Mouse (Mus musculus) embryonic facial prominence, embryonic 11.5 days (tissue): ENCODE results near the gene N4bp1. TPM values are rescaled to one million over a fixed set of nuclear protein-coding genes. Genes with fewer than 3 reads are reported as not detected.

Experiments
- ATAC-seq: fragments of 200-750 bp; cut with Nextera tagmentation; replicated peaks from 2 replicates; pipeline ENCODE4 v1.8.0; 2017; ENCODE audit warnings: low read depth; ENCODE audit not compliant: insufficient number of reproducible peaks, low FRiP score, low TSS enrichment
- DNase-seq: peaks from one replicate; pipeline ENCODE4 v3.0.0-alpha.2; 2015; ENCODE audit warnings: low spot score
- H3K27ac ChIP-seq: fragments of 300-500 bp; sonication (generic); replicated peaks from 2 replicates; pipeline ENCODE4 v1.5.1; 2014; ENCODE audit warnings: mild to moderate bottlenecking, low read depth, low read length, control low read depth
- H3K27me3 ChIP-seq: fragments of 300-500 bp; sonication (generic); 2 replicates; pipeline ENCODE4 v1.6.1; 2014; ENCODE audit warnings: mild to moderate bottlenecking, low read length, moderate library complexity, mixed read lengths; ENCODE audit not compliant: control insufficient read depth, insufficient read depth
- H3K36me3 ChIP-seq: fragments of 300-500 bp; sonication (generic); replicated peaks from 2 replicates; pipeline ENCODE4 v1.6.1; 2014; ENCODE audit warnings: low read depth, mild to moderate bottlenecking, low read length, moderate library complexity, mixed read lengths; ENCODE audit not compliant: control insufficient read depth, insufficient read depth
- H3K4me1 ChIP-seq: fragments of 300-500 bp; sonication (generic); 2 replicates; pipeline ENCODE4 v1.6.1; 2014; ENCODE audit warnings: low read length, mixed read lengths; ENCODE audit not compliant: control insufficient read depth, insufficient read depth
- H3K4me2 ChIP-seq: fragments of 300-500 bp; sonication (generic); 2 replicates; pipeline ENCODE4 v1.6.1; 2014; ENCODE audit warnings: low read depth, mild to moderate bottlenecking, control low read depth, low read length, moderate library complexity
- H3K4me3 ChIP-seq: fragments of 300-500 bp; sonication (generic); 2 replicates; pipeline ENCODE4 v1.5.1; 2014; ENCODE audit warnings: low read depth, low read length, control low read depth
- H3K9ac ChIP-seq: fragments of 300-500 bp; sonication (generic); replicated peaks from 2 replicates; pipeline ENCODE4 v1.6.1; 2014; ENCODE audit warnings: mild to moderate bottlenecking, control low read depth, low read length
- H3K9me3 ChIP-seq: fragments of 300-500 bp; sonication (generic); replicated peaks from 2 replicates; pipeline ENCODE4 v1.6.1; 2016; ENCODE audit warnings: mild to moderate bottlenecking, low read length, inconsistent platforms, mixed read lengths; ENCODE audit not compliant: control insufficient read depth
- WGBS: fragments of 180-500 bp; shearing (Covaris S2); extraction: QIAGEN DNeasy Blood & Tissue Kit; methylation state at CpG from one replicate; pipeline ENCODE4 v1.1.7; 2014; 5-methylcytosine and 5-hydroxymethylcytosine counted together
- polyA plus RNA-seq: library from polyadenylated mRNA; unstranded; fragments of >200 nt; fragmentation: Nextera tagmentation; extraction: Ambion mirVana; gene quantifications from 2 replicates; pipeline ENCODE4 v1.2.1, GENCODE M21; 2014

Gene N4bp1
- 10.4 and 11.2 TPM in 2 replicates for polyA plus RNA-seq

DNA sequence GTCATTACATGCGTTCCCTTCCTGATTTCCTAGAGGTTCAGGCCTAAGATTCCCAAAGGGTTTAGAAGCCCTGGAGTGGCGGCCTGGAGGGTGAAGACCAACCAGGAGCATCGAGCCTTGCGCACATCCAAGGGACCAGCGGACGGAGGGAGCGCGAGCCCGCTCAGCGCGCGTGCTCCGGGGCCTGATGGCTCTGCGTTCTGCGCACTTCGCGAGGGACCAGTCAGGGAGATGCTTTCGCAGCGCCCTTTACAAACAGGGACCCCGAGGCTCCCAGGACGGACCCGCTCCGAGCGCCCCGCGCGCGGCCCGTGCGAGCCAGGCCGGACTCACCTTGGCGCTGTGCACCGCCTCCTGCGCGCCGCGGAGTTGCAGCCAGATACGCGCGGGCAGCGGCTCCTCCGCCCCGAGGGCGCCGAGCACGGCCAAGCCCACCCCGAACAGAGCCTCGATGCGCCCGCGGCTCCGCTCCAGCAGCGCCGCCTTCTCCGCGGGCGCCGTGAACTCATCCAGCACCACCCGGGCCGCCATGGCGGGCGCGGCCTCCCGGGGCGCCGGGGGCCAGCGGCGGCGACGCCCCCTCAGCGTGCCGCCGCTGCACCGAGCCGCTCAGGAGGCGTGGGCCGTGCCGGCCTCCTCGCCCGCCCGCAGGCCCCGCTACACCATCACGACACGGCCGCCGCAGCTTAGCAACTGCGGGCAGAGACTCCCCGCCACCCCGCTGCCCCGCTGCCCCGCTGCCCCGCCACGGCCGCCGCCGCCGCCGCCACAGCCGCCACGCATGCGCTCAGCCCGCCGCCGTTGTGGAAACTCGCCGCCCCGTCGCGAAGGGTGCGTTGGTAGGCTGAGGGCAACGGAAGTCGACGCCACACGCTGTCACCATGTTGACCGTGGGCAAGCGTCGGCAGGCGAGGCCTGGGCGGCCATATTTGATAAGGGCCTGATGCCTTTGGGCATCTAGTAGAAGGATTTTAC, at the start of gene N4bp1:
Gene N4bp1, minus strand, starts transcription at position 770 of the 975 bp plus-strand sequence.
- WGBS, result under 1% methylated on average over 103 of the region's 119 CpGs
- DNase-seq, result peak; percentile 94

DNA sequence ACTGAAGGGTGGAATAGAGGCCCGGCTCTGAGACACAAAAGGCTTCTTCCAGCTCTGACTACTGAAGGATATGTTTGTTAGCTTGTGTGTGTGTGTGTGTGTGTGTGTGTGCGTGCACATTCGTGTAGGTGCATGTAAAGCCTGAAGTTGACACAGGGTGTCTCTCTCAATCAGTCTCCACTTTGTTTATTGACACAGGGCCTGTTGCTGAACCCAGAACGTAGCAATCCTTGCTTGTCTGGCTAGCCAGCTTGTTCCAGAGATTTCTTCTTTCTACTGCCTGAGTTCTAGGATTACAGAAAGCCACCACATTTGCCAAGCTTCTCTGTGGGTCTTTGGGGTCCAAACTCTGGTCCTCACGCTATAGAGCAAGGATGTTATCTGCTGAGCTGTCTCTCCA, 49.8 kb upstream of the N4bp1 start:
- Histone ChIP-seq H3K27me3 (no peaks in the 10 kb centered on the region), H3K9me3 (no peaks in the 10 kb centered on the region), H3K9ac (no peak overlapping the region), H3K4me1 (no peaks in the 10 kb centered on the region), H3K36me3 (no peaks in the 10 kb centered on the region), H3K4me3 (no peak overlapping the region), H3K4me2 (no peak overlapping the region), H3K27ac (no peak overlapping the region)
- ATAC-seq (no peak), DNase-seq (no peak)
- WGBS, result 69% methylated on average over 5 of the region's 5 CpGs

More for the DNA sequence above, at the start of gene N4bp1:
- Histone ChIP-seq H3K27ac (peak within 1 kb of the TSS; percentile 88), H3K9ac (peak within 1 kb of the TSS; percentile 94), H3K36me3 (no peaks in the 10 kb centered on the region), H3K4me1 (peaks cover 4% of the 10 kb centered on the region; the same call in 1 of the 2 replicates), H3K9me3 (no peaks in the 10 kb centered on the region), H3K4me2 (peak within 1 kb of the TSS; percentile 70), H3K4me3 (peak within 1 kb of the TSS; percentile 96), H3K27me3 (no peaks in the 10 kb centered on the region)
- ATAC-seq, result peak; percentile 94

- Histone ChIP-seq H3K4me3 (no peak overlapping the region), H3K9ac (no peak overlapping the region), H3K27me3 (no peaks in the 10 kb centered on the region), H3K27ac (no peak overlapping the region), H3K4me1 (no peaks in the 10 kb centered on the region), H3K9me3 (no peaks in the 10 kb centered on the region), H3K36me3 (no peaks in the 10 kb centered on the region), H3K4me2 (no peak overlapping the region)
- DNase-seq (no peak), ATAC-seq (no peak)
- WGBS, result 71% methylated on average over 13 of the region's 13 CpGs
Observed at GRCm38 (mm10) chr8:86934393-86934792, 49.3 kb upstream of the N4bp1 start.

- H3K27me3 ChIP-seq, result no peaks in the 10 kb centered on the region
- DNase-seq (peak; percentile 87), ATAC-seq (0 out of 2 replicates have a peak, but pooled peaks have one; percentile 29)
- H3K27ac ChIP-seq, result no peak overlapping the region
- H3K9me3 ChIP-seq, result no peaks in the 10 kb centered on the region
- H3K4me2 ChIP-seq, result no peak overlapping the region
- H3K9ac ChIP-seq, result no peak overlapping the region
- no peak overlapping the region for H3K4me3 ChIP-seq
- H3K4me1 ChIP-seq, result no peaks in the 10 kb centered on the region
- H3K36me3 ChIP-seq, result no peaks in the 10 kb centered on the region
- 23% methylated on average over 9 of the region's 9 CpGs for WGBS
Observed at GRCm38 (mm10) chr8:86933898-86934297, 48.8 kb upstream of the N4bp1 start.

DNA sequence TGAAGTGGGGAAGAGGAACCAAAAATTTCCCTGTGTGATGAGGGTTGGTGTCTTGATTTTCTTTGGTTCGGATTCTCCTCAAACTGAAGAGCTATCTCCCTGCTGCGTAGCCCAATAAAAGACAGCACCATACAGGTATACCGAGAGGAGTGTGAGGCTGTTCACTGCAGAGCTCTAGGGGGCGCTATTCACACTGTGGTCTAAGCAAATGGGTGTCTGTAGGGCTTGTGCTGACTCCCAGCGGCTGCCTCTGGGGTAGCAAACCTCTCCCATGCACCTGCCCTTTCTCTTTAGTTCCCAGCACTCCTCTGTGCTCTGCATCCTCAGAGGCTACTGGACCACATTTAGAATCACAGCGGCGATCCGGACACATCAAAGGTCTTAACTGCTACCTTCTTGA, 41.2 kb upstream of the N4bp1 start:
- Histone ChIP-seq H3K27me3 (no peaks in the 10 kb centered on the region), H3K4me1 (no peaks in the 10 kb centered on the region), H3K9me3 (no peaks in the 10 kb centered on the region), H3K36me3 (no peaks in the 10 kb centered on the region), H3K27ac (no peak overlapping the region), H3K4me2 (no peak overlapping the region), H3K9ac (no peak overlapping the region), H3K4me3 (no peak overlapping the region)
- ATAC-seq (no peak), DNase-seq (no peak)
- 61% methylated on average over 8 of the region's 8 CpGs for WGBS

GRCm38 (mm10) chr8:86923219-86923835, 38.3 kb upstream of the N4bp1 start:
- no peak for DNase-seq
- no peak overlapping the region for H3K4me2 ChIP-seq

GRCm38 (mm10) chr8:86922673-86923072, 37.6 kb upstream of the N4bp1 start:
- Histone ChIP-seq H3K9ac (no peak overlapping the region), H3K4me2 (no peak overlapping the region), H3K27ac (no peak overlapping the region), H3K36me3 (no peaks in the 10 kb centered on the region), H3K4me1 (no peaks in the 10 kb centered on the region), H3K27me3 (no peaks in the 10 kb centered on the region), H3K4me3 (no peak overlapping the region), H3K9me3 (no peaks in the 10 kb centered on the region)
- 59% methylated on average over 1 of the region's 1 CpGs for WGBS
- DNase-seq (no peak), ATAC-seq (no peak)

More at GRCm38 (mm10) chr8:86923219-86923835, 38.3 kb upstream of the N4bp1 start:
- H3K4me1 ChIP-seq, result no peaks in the 10 kb centered on the region
- WGBS, result 75% methylated on average over 5 of the region's 5 CpGs
- H3K36me3 ChIP-seq, result no peaks in the 10 kb centered on the region
- H3K9ac ChIP-seq, result no peak overlapping the region
- H3K27me3 ChIP-seq, result no peaks in the 10 kb centered on the region
- no peak overlapping the region for H3K27ac ChIP-seq
- ATAC-seq, result no peak
- no peaks in the 10 kb centered on the region for H3K9me3 ChIP-seq
- H3K4me3 ChIP-seq, result no peak overlapping the region

- no peak overlapping the region for H3K9ac ChIP-seq
- WGBS, result 69% methylated on average over 5 of the region's 5 CpGs
Observed at GRCm38 (mm10) chr8:86922141-86922540, 37.1 kb upstream of the N4bp1 start.

More at GRCm38 (mm10) chr8:86922141-86922540, 37.1 kb upstream of the N4bp1 start:
- Histone ChIP-seq H3K9me3 (no peaks in the 10 kb centered on the region), H3K27me3 (no peaks in the 10 kb centered on the region), H3K4me1 (no peaks in the 10 kb centered on the region), H3K27ac (no peak overlapping the region), H3K4me3 (no peak overlapping the region), H3K4me2 (no peak overlapping the region), H3K36me3 (no peaks in the 10 kb centered on the region)
- no peak for DNase-seq
- no peak for ATAC-seq
